Mouse (Mus musculus) heart, embryonic 14.5 days (tissue): ENCODE results near the gene Myo3b. TPM values are rescaled to one million over a fixed set of nuclear protein-coding genes. Genes with fewer than 3 reads are reported as not detected.

Experiments
- ATAC-seq: fragments of 200-750 bp; cut with Nextera tagmentation; 2 replicates; pipeline ENCODE4 v1.8.0; 2017; ENCODE audit warnings: low read depth, moderate TSS enrichment; ENCODE audit not compliant: insufficient number of reproducible peaks, insufficient read depth, low FRiP score
- H3K27ac ChIP-seq, 2 experiments: fragments of 200-500 bp in 1 of 2; fragments of 300-500 bp in 1 of 2; sonication (generic) in 1 of 2; replicated peaks in 1 of 2; 2 replicates each; pipeline ENCODE4 v1.5.1; 2012 to 2014; ENCODE audit warnings: low read depth in 2 of 2, low read length in 2 of 2, control low read depth in 1 of 2, mild to moderate bottlenecking in 1 of 2, mixed read lengths in 1 of 2; ENCODE audit not compliant: control insufficient read depth in 1 of 2, insufficient read depth in 1 of 2
- H3K27me3 ChIP-seq: fragments of 300-500 bp; sonication (generic); 2 replicates; pipeline ENCODE4 v1.6.1; 2014; ENCODE audit warnings: mild to moderate bottlenecking, low read length, control low read depth; ENCODE audit not compliant: control insufficient read depth, insufficient read depth
- H3K36me3 ChIP-seq: fragments of 300-500 bp; sonication (generic); 2 replicates; pipeline ENCODE4 v1.6.1; 2014; ENCODE audit warnings: mild to moderate bottlenecking, control low read depth, low read length, mixed read lengths; ENCODE audit not compliant: control insufficient read depth, insufficient read depth
- H3K4me1 ChIP-seq, 2 experiments: fragments of 200-500 bp in 1 of 2; fragments of 300-500 bp in 1 of 2; sonication (generic) in 1 of 2; 2 replicates each; pipeline ENCODE4 v1.6.1; 2012 to 2014; ENCODE audit warnings: low read length in 2 of 2, control low read depth in 1 of 2, mixed read lengths in 1 of 2; ENCODE audit not compliant: control insufficient read depth in 2 of 2, insufficient read depth in 2 of 2
- H3K4me2 ChIP-seq: fragments of 300-500 bp; sonication (generic); 2 replicates; pipeline ENCODE4 v1.6.1; 2014; ENCODE audit warnings: mild to moderate bottlenecking, low read length
- H3K4me3 ChIP-seq, 2 experiments: fragments of 200-500 bp in 1 of 2; fragments of 300-500 bp in 1 of 2; sonication (generic) in 1 of 2; 2 replicates each; pipeline ENCODE4 v1.5.1; 2012 to 2014; ENCODE audit warnings: low read length in 2 of 2, mild to moderate bottlenecking in 2 of 2, control low read depth in 1 of 2, low read depth in 1 of 2, moderate library complexity in 1 of 2; ENCODE audit not compliant: control insufficient read depth in 1 of 2, insufficient read depth in 1 of 2
- H3K9ac ChIP-seq: fragments of 300-500 bp; sonication (generic); 2 replicates; pipeline ENCODE4 v1.6.1; 2014; ENCODE audit warnings: mild to moderate bottlenecking, low read length
- H3K9me3 ChIP-seq: fragments of 300-500 bp; sonication (generic); 2 replicates; pipeline ENCODE4 v1.6.1; 2016; ENCODE audit warnings: low read length, control low read depth; ENCODE audit not compliant: control insufficient read depth
- WGBS: fragments of 180-500 bp; shearing (Covaris S2); extraction: QIAGEN DNeasy Blood & Tissue Kit; methylation state at CpG from one replicate; pipeline ENCODE4 v1.1.7; 2014; 5-methylcytosine and 5-hydroxymethylcytosine counted together
- polyA plus RNA-seq: library from polyadenylated mRNA; unstranded; fragments of >200 nt; fragmentation: Nextera tagmentation; extraction: Ambion mirVana; gene quantifications from 2 replicates; pipeline ENCODE4 v1.2.1, GENCODE M21; 2014

Gene Myo3b
- polyA plus RNA-seq, 1 experiment from 2014 or later: 0.43 TPM

DNA sequence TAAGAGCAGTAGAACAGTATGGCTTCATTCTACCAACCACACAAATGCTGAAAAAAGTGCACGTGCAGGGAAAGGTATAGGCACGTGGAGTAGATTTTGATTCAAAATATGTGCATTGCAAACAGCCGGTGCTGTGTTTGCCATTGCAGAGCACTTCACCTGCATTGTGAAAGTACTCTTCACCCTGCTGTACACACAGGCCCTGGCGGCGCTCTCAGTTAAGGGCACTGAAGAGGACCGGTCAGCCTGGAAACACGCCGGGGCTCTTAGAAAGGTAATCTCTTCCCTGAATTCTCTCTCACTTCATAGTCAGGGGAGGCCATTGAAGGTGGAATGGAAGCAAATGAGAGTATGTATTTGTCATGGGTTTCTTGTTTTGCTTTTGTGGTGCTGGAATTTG, 26.0 kb upstream of the Myo3b start:
- WGBS: 90% methylated on average over 8 of the region's 8 CpGs
- no peak for ATAC-seq
- H3K4me1 ChIP-seq: peaks cover 0 to 8% of the 10 kb centered on the region in 2 experiments; a peak in 2 of 4 replicates
- no peak overlapping the region for H3K27ac ChIP-seq
- no peaks in the 10 kb centered on the region for H3K9me3 ChIP-seq
- no peak overlapping the region for H3K9ac ChIP-seq
- H3K4me2 ChIP-seq: no peak overlapping the region
- H3K27me3 ChIP-seq: no peaks in the 10 kb centered on the region
- no peak overlapping the region for H3K4me3 ChIP-seq
- peaks cover 53% of the 10 kb centered on the region for H3K36me3 ChIP-seq

DNA sequence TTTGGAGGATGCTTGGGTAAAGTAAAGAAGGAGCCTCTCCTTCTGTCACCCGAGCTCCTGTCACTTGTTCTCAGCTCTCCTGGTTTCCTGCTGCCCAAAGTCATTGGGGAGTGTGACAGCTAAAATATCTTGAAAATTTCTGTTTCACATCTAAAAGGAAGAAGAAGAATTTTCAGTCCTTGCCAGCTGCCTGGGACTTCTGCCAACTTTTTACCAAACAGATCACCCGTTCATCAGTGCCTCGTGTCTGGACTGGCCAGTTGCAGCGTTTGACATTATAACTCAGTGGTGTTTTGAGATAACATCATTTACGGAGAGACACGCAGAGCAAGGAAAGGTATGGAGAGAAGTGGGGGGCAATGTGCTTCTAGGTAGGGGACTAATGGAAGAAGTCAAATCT, 20.7 kb upstream of the Myo3b start:
- WGBS: 15% methylated on average over 6 of the region's 6 CpGs
- no peak for ATAC-seq
- Histone ChIP-seq H3K9ac (no peak overlapping the region), H3K4me3 (no peak overlapping the region), H3K4me2 (peak overlapping the region; percentile 34; the same call in 1 of the 2 replicates), H3K27me3 (no peaks in the 10 kb centered on the region), H3K36me3 (peaks cover 80% of the 10 kb centered on the region), H3K27ac (peak overlapping the region in 1 of 2 experiments; percentile 50; a peak in 2 of 4 replicates), H3K9me3 (no peaks in the 10 kb centered on the region), H3K4me1 (peaks cover 5 to 14% of the 10 kb centered on the region in 2 experiments)

DNA sequence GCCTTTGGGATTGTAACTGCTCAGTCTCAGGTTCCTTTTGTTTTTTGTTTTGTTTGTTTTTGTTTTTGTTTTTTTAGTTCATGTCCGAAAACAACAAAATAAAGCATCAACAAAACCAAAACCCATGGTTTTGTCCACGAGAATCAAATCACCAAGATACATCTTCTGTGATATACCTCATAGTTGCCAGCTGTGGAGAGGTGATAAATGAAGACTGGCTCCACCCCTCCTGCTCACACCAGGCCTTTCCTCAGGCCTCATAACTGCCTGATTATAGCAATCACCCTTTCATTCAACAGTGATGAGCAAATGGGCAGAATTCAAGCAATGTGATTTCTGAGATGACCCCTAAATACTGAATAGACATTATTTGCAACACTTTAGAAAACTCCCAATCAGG, 14.5 kb upstream of the Myo3b start:
- Histone ChIP-seq H3K27ac (no peak overlapping the region), H3K36me3 (peaks cover 44% of the 10 kb centered on the region), H3K4me2 (no peak overlapping the region), H3K4me3 (no peak overlapping the region), H3K9me3 (0 out of 2 replicates have a peak, but pooled peaks cover 11% of the 10 kb centered on the region), H3K4me1 (no peaks in the 10 kb centered on the region), H3K9ac (no peak overlapping the region), H3K27me3 (no peaks in the 10 kb centered on the region)
- WGBS: 83% methylated on average over 2 of the region's 2 CpGs
- no peak for ATAC-seq

DNA sequence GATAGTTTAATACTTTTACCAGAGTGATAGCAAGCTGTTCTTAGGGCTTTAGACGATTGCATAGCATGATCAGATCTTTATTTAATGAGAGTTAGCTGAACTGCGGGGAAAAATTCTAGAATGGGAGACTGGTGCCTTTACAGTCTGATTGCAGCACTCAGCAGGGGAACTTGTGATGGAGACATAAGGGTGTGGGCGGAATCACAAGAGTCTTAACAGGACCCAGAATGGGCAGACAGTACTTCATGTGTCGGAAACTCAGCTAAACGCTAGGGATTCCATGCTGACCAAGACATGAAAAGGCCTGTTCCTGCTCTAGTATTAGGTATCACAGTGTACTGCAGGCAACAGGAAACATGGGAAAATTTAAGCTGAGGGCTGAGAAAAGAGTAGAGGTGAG, 13.2 kb upstream of the Myo3b start:
- Histone ChIP-seq H3K27ac (no peak overlapping the region), H3K4me2 (no peak overlapping the region), H3K4me1 (no peaks in the 10 kb centered on the region), H3K36me3 (peaks cover 36% of the 10 kb centered on the region), H3K4me3 (no peak overlapping the region), H3K27me3 (no peaks in the 10 kb centered on the region), H3K9ac (no peak overlapping the region), H3K9me3 (peaks cover 16% of the 10 kb centered on the region; the same call in 1 of the 2 replicates)
- ATAC-seq: no peak
- WGBS: 90% methylated on average over 5 of the region's 5 CpGs

DNA sequence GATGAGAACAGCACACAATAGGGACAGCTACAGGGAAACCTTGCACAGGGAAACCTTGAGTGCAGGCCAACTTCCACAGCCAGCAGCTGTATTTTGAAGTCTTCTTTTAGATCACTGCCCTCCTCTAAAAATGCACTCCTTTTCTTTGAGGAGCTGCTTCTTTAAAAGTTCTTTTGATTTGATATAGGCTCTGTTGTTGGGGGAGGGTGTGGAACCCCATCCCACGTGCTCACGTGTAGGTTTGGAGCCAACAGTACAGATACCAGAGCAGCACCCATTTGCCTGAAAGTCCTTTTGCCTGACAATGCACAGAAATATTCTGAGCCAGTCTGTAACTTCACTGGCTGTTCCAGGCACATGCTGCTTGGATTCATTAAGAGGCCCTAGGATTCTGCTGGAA, 7.5 kb upstream of the Myo3b start:
- no peak overlapping the region for H3K9ac ChIP-seq
- no peaks in the 10 kb centered on the region for H3K36me3 ChIP-seq
- no peak overlapping the region for H3K27ac ChIP-seq
- no peak for ATAC-seq
- WGBS: 79% methylated on average over 2 of the region's 2 CpGs
- peaks cover 16% of the 10 kb centered on the region; the same call in 1 of the 2 replicates for H3K9me3 ChIP-seq
- H3K27me3 ChIP-seq: no peaks in the 10 kb centered on the region
- H3K4me3 ChIP-seq: no peak overlapping the region
- H3K4me2 ChIP-seq: no peak overlapping the region
- H3K4me1 ChIP-seq: no peaks in the 10 kb centered on the region

DNA sequence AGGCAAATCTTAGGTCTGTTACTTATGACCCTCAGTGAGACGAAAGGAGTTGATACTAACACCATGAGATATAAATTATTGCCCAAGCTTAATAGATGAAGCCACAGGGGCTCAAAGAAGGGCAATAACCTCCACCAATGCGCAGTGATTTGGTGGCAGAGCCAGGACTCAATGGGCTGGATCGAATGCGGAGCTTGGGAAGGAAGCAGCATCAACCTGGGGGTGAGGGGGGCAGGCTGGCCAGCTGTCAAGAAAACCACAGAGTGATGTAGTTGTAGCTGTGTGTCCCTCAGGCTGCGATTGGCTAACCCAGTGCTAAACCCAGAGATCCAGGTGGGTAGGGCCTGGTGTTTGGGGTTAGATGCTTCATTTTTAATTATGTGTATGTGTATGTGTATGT, 4.0 kb upstream of the Myo3b start:
- H3K4me1 ChIP-seq: no peaks in the 10 kb centered on the region
- 77% methylated on average over 5 of the region's 5 CpGs for WGBS
- H3K27ac ChIP-seq: no peak overlapping the region
- H3K4me2 ChIP-seq: no peak overlapping the region
- H3K9me3 ChIP-seq: peaks cover under 1% of the 10 kb centered on the region; the same call in 1 of the 2 replicates
- no peak overlapping the region for H3K4me3 ChIP-seq
- H3K9ac ChIP-seq: no peak overlapping the region
- ATAC-seq: no peak
- H3K36me3 ChIP-seq: no peaks in the 10 kb centered on the region
- no peaks in the 10 kb centered on the region for H3K27me3 ChIP-seq

DNA sequence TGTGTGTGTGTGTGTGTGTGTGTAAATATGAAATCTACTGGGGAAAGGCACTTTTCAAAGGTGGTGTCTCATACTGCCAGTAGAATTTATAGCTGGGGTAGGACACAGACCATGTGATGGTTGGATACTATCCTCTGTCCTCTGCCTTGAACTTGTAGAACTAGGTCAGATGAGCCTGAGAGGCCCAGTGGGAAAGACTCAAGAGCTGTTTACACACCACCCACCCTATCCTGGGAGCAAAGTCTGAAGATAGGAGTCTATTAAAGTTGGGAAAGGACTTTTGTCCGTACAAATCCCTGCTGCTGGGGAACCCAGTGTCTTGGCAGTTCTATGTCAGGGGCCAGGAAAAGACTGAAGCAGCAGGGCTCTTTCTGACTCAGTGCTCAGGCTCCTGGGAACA, 3.6 kb upstream of the Myo3b start:
- H3K4me2 ChIP-seq: no peak overlapping the region
- no peak for ATAC-seq
- no peaks in the 10 kb centered on the region for H3K4me1 ChIP-seq
- H3K27ac ChIP-seq: no peak overlapping the region
- no peaks in the 10 kb centered on the region for H3K36me3 ChIP-seq
- H3K9me3 ChIP-seq: no peaks in the 10 kb centered on the region
- H3K27me3 ChIP-seq: no peaks in the 10 kb centered on the region
- H3K9ac ChIP-seq: no peak overlapping the region
- 60% methylated on average over 1 of the region's 1 CpGs for WGBS
- H3K4me3 ChIP-seq: no peak overlapping the region

DNA sequence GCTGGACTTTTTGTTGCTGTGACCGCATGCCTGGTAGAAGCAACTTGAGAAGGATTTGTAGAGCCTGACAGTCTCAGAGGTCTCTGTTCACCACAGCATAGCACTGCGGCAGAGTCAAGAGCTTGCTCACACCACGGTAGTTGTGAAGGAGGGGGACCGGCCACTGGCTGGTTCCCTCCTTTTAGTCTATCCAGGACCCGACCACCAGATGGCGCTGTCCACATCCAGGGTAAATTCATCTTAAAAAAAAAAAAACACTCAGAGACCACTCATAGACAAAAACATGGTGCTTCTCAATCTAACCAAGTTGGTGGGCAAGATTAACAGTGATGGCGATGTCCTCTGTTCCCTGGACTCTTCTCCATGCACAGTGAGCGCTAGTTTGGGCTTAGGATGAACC, 1.7 kb upstream of the Myo3b start:
- no peak for ATAC-seq
- H3K4me2 ChIP-seq: no peak overlapping the region
- H3K9ac ChIP-seq: no peak overlapping the region
- no peak overlapping the region for H3K4me3 ChIP-seq
- H3K9me3 ChIP-seq: no peaks in the 10 kb centered on the region
- no peaks in the 10 kb centered on the region for H3K4me1 ChIP-seq
- no peak overlapping the region for H3K27ac ChIP-seq
- no peaks in the 10 kb centered on the region for H3K27me3 ChIP-seq
- 63% methylated on average over 8 of the region's 8 CpGs for WGBS
- no peaks in the 10 kb centered on the region for H3K36me3 ChIP-seq
